Mouse (Mus musculus) mouse trophoblast stem cell (cell line): ENCODE measurements at regions not wholly inside any gene's neighbourhood (a gene's known extent, or its start where the extent isn't known, plus 50 kb on each side); places are given as distances from the start of the nearest gene placed in this dataset.
"Not testable (repeated sequence)": the region's sequence is repeated elsewhere in the genome, so short reads cannot be mapped to it uniquely, and the experiment has no call there.

Experiments used
- in situ Hi-C, 2 experiments: fragments of 300-500 bp; cut with MseI, MboI; formaldehyde crosslinking; loops; 2 replicates in 1 of 2; 3 replicates in 1 of 2; pipeline ENCODE4 v1.15.1; 2025

GRCm38 (mm10) chr7:82047456-82047855 lies 55.4 kb upstream of the Bnc1 start:
- in situ Hi-C loops, result no loop called here

DNA sequence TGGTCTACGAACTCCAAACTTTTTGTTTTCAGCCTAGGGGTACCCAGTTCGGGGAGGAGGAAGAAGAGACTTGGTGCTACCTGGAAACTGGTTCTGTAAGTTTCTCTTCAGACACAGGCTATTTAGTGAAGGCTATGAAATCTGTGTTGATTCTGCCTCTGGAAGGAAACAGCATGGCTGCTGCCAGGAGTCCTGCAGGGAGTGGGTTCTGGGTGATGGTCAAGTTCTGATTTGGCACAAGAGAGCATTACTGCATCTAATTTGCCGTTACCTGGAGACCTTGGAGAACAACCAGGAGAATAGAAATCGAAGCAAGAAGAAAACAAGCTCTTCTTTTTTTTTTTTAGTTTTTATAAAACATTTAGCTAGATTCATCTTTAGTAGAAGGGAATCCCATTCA lies 61.3 kb upstream of the Bnc1 start:
- in situ Hi-C loops, result no loop called here

DNA sequence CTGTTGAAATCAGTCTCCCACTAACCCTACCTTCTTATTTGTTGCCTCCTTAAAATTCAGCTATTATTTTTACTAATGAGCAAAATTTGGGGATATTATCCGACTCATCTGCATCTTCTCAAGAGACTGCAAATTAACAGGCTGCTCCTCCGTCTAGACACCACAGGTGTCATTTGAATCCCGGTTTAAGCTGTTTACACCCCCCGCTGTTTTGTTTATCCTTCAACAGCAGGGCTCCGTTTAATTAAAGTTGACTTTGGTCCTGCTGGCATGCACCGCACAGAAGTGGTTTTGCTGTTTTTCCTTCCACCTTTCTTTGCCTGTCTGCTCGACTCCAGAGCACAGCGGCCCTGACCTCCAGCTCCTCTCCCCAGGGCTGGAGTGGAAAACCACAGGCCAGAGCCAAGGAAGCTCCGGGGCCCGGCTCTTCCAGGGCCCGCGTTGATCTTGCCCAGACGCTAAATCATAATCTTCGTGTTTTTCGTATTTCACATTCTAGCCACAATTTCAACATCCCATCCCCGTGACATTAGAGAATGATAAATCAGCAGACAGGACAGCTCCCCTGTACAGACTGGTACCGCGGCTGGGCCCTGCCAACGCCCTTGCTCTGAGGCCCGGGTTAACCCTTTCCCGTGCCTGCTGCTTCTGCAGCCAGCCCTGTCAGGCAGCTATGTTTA lies 64.6 kb upstream of the Bnc1 start:
- in situ Hi-C loops, result no loop called here

- in situ Hi-C loops, result no loop called here
These were observed 71.3 kb upstream of the Bnc1 start for GRCm38 (mm10) chr7:82063407-82063806.

DNA sequence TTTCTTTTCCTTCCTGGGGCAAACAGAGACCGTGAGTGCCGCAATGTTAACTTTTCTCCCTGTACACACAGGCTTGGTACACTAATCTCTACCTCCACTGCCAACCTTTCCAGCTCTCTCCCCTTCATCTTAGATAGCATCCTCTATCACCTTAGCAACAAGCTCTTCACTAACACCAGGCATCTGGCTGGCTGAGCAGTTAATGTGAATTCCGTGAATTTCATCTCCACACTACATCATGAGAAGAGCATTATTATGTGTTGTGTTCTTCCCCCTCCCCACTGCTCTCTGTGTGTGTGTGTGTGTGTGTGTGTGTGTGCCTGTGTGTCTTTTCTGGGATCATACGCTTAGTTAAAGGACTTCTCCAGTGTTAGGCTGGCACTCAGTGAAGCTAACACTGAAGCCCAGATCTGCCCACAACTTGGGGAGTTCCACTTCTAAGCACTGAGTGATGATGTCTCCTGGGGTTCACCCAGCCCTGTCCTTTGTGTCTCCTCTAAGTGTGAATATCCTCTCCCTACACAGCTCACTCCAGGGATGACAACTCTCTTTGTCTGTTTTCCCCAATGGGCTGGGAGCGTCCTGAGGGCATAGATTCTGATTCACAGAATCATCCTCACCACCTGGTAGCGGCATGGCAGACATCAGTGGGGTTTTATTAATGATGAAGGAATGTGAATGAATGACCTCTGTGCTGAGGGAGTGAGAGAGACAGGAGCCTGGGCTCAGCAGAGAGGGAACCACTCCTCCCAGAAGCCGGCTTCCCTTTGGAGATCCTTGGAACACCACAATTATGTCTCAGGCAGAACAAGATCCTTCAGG lies 77.7 kb upstream of the Bnc1 start:
- in situ Hi-C loops, result no loop called here

DNA sequence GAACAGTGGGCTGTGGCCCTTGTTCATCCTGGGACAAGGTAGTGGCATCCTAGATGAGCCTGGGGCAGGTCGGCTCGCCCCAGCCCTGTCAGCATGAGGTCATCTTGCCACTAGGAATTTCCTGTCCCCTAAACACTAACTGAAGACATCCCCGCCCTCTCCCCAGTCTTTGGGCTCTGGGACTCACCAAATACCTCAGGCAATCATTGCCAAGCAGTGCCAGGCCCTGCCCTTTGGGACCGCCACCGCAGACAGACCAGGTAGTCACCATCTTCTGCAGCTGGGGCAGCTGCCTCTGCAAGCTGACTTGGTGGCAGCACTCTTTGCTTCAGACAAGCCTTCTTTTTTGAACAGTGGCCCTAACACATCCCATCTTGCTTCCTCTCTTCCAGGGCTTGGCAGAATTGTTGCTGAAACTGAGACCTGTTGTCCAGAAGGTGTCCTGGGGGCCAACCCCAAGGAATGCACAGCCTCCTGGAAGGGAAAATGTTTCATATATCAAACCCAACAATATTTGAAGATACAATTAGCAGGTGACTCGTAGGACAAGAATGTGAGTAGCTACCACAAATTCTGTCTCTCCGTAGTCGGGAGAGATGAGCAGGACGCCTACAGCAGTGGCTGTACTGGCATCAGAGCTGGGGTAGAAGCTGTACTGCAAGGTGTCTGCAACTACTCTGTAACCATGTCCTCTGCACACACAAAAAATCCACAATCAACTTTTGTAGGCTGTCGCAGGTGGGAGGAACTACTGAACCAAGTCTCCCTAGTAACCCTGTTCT lies 79.0 kb upstream of the Bnc1 start:
- in situ Hi-C loops, result no loop called here

- in situ Hi-C loops, result no loop called here
These were observed 83.3 kb upstream of the Bnc1 start for GRCm38 (mm10) chr7:82075359-82075758.

DNA sequence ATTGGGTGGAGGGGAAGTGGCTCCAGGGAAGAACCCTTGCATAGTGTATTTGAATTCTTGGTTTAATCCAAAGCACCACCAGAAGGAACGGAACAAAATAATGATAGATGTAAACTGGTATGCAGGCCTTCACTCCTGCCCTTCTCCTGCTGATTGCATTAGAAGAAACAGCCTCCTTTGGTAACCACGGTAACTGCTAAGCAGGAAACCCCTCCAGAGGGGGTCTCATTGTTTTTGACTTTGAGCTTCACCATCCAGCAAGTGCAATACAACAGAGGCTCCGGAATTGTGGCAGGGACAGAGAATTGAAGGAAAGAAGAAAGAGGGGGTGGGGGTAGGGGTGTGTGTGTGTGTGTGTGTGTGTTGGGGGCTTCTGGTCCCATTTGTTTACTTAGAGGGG lies 89.8 kb upstream of the Bnc1 start:
- in situ Hi-C loops, result no loop called here

DNA sequence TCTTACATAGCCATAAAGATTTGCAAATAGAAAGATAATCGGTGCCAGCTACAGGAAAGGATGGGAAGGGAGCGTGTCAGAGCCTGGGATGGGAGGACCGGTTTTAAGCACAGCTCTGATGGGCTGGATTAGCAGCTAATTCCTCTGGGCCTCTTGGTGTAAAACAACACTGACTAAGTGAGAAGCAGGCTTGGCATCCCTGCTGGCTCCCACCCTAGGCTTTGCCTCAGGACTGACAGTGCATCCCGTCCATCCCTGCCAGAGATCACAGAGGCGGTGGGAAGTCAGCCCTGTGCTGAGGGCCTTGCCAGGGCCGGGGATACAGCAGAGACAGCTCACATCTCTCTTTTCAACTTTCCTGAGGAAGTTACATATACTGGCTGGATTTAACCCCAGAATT lies 90.8 kb upstream of the Sh3gl3 start:
- in situ Hi-C loops, result no loop called here

DNA sequence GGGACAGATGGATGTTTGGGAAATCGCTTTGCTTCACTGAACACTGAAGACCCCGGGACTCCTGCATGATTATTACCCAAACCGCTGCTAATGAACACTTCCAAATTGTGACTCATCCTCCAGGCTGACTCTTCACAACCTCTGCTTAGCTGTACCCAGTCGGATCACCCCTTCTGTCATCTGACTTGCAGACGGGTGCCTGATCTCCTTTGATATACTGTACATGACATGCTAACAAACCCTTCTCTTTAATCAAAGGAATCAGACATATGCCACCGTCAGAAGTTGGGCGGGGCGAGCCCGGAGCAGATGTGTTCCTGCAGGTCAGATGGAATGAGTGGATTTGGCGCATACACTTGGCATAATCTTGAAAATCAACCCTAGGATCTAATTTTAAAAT lies 89.2 kb upstream of the Sh3gl3 start:
- in situ Hi-C loops, result no loop called here

- in situ Hi-C loops, result no loop called here
These were observed 88.4 kb upstream of the Sh3gl3 start for GRCm38 (mm10) chr7:82085205-82085604.

DNA sequence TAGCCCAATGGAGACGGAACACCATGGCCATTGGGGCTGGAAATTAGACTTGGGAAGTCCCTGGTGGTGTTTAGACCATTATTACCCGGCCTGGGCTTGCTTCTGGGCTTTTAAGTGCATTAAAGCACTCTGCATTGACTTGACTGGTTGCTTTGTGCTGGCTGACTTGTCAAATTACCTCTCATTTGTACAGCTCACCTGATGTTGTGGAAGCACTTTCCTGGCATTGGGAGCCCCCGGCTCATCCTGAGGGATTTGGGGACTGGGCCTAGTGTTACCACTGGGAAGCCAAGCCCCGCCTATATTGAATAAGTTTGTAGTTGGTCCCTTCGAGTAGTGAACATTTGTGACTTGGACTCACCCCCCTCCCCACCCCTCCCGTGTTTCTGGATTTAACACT lies 75.5 kb upstream of the Sh3gl3 start:
- in situ Hi-C loops, result no loop called here

GRCm38 (mm10) chr7:82101314-82101713 lies 72.3 kb upstream of the Sh3gl3 start:
- in situ Hi-C loops, result no loop called here

GRCm38 (mm10) chr7:82105631-82106030 lies 68.0 kb upstream of the Sh3gl3 start:
- in situ Hi-C loops, result no loop called here

- in situ Hi-C loops, result not testable (repeated sequence)
These were observed 64.5 kb upstream of the Sh3gl3 start for GRCm38 (mm10) chr7:82109141-82109540.

DNA sequence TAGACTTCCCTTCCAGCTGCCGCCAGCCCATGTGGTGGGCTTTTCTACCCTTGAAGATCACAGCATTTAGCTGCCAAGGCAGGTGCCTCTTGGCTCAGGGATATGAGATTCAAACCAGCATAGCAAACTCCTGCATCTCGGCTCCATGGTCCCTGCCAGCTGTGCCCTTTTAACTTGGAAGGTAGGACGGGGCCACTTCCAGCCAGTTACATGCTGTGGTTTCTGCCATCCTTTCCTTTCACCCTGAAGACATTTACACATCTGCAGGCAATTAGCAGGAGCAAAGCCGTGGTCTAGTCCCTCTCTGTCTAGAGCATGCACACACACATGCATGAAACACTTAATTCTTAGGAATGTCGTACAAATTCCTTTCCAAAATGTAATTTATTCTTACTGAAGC lies 64.1 kb upstream of the Sh3gl3 start:
- in situ Hi-C loops, result no loop called here

- in situ Hi-C loops, result no loop called here
These were observed 63.7 kb upstream of the Sh3gl3 start for GRCm38 (mm10) chr7:82109977-82110376.

GRCm38 (mm10) chr7:82112046-82112445 lies 61.6 kb upstream of the Sh3gl3 start:
- in situ Hi-C loops, result no loop called here

DNA sequence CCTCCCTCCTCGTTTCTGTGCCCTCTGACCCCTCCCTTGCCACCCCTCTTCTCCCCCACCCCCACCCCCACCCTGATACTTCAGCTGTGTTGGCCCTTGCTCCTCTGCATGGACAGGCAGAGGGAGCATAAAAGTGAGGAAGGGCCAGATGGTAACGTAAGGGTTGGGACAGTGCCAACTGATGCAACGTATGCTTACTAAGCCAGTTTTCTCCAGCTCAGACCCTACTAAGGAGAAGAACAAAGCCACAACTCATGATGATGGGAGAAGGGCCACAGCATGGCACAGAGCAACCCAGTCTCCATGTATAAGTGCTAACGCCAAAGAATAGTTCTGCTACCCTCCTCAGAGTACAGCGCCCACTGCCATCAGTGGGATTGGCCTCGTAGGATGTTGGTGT lies 58.0 kb upstream of the Sh3gl3 start:
- in situ Hi-C loops, result loop anchor here (5.0 kb wide), 2 partner anchors 153 to 158 kb away; no protein-coding TSS in a partner anchor

- in situ Hi-C loops, result loop anchor here (5.0 kb wide), 2 partner anchors 157 to 162 kb away; no protein-coding TSS in a partner anchor
These were observed 54.4 kb upstream of the Sh3gl3 start for GRCm38 (mm10) chr7:82119266-82119665.

DNA sequence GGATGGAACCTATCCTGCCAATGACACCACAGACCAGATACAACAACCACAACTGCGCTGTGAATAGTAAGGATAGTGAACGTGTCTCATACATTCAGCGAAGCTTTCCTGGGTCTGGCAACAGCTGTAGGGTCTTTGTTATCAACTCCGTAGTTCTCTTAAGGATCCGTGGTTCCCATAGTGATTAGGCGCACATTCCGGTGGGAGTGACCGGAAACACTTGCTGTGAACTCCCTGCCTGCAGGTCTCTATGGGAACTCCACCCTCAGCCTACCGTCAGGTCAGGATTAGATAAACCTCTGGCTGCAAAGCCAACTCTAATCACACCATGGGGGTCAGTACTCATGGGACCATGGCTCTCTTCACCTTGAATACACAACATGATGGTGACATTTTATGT lies 53.8 kb upstream of the Sh3gl3 start:
- in situ Hi-C loops, result loop anchor here (5.0 kb wide), 3 partner anchors 142 to 163 kb away; no protein-coding TSS in a partner anchor

- in situ Hi-C loops, result loop anchor here (5.0 kb wide), 1 partner anchor 141 kb away; no protein-coding TSS in a partner anchor
These were observed 51.9 kb upstream of the Sh3gl3 start for GRCm38 (mm10) chr7:82121746-82122145.
